Comparison of ENCODE assay signal across 28 mouse cellular contexts in genomic region chr11:53433057-53433456, GRCm38 (mm10). TPM values are rescaled to one million over a fixed set of nuclear protein-coding genes. Genes with fewer than 3 reads are reported as not detected.
"Had no signal": no experiment of that assay in that cellular context is flagged by ENCODE, and none has a peak within 500 bp of the region (broad histone marks: within the 10 kb centered on the region; RNA-seq: fewer than 3 reads in every experiment).

No protein-coding gene starts in this region.

- ATAC-seq: intestine, postnatal 0 days; lung, postnatal 0 days; midbrain, embryonic 15.5 days had no signal

- H3K4me2 ChIP-seq: lung, embryonic 14.5 days; midbrain, embryonic 11.5 days; midbrain, embryonic 15.5 days; neural tube, embryonic 12.5 days; neural tube, embryonic 15.5 days had no signal

- H3K27me3 ChIP-seq: midbrain, embryonic 15.5 days; neural tube, embryonic 12.5 days; neural tube, embryonic 15.5 days had no signal

- H3K4me3 ChIP-seq: layer of hippocampus, adult 2 months; midbrain, embryonic 15.5 days; neural tube, embryonic 12.5 days; neural tube, embryonic 15.5 days had no signal

- H3K27ac ChIP-seq: kidney, postnatal 0 days; layer of hippocampus, adult 2 months; macrophage; midbrain, embryonic 15.5 days; neural tube, embryonic 12.5 days; neural tube, embryonic 15.5 days had no signal

- H3K9ac ChIP-seq: lung, embryonic 14.5 days; midbrain, embryonic 15.5 days; neural tube, embryonic 12.5 days; neural tube, embryonic 15.5 days had no signal

- DNase-seq: kidney, adult 2 months; kidney, postnatal 25 days; layer of hippocampus, adult 9-11 months; lung, embryonic 14.5 days; right cerebral cortex, adult 18-20 months; right cerebral cortex, postnatal 25 days; thymus, adult 18-20 months; thymus, postnatal 36 days had no signal

- H3K9me3 ChIP-seq: midbrain, embryonic 15.5 days; neural tube, embryonic 12.5 days; neural tube, embryonic 15.5 days had no signal

RNA-seq across cellular contexts. Expression of gene Leap2, which starts 10.1 kb away (rescaled TPM):
- total RNA-seq: layer of hippocampus, adult 2 months; layer of hippocampus, postnatal 25 days; left cerebral cortex, adult 18-20 months; left cerebral cortex, postnatal 10 days; left cerebral cortex, postnatal 36 days had no signal
- polyA plus RNA-seq: kidney, adult 2 months; kidney, embryonic 14.5 days; limb, embryonic 11.5 days; limb, embryonic 14.5 days; lung, embryonic 14.5 days; lung, postnatal 0 days; macrophage; neural tube, embryonic 12.5 days; neural tube, embryonic 15.5 days; spleen, adult 2 months; testis, adult 2 months; urinary bladder, adult 2 months had no signal

RNA-seq across cellular contexts. Expression of gene Gm10447, which starts 23.9 kb away (rescaled TPM):
- total RNA-seq: left cerebral cortex, postnatal 10 days; megakaryocyte-erythroid progenitor cell, adult 5-6 weeks had no signal
- polyA plus RNA-seq: kidney, embryonic 14.5 days; lung, embryonic 14.5 days; lung, postnatal 0 days; macrophage; midbrain, embryonic 11.5 days; midbrain, embryonic 15.5 days; neural tube, embryonic 15.5 days had no signal

RNA-seq across cellular contexts. Expression of gene Shroom1, which starts 23.9 kb away (rescaled TPM):
- total RNA-seq: megakaryocyte-erythroid progenitor cell, adult 5-6 weeks had no signal
- polyA plus RNA-seq: macrophage had no signal
